Mouse (Mus musculus) kidney, postnatal 14 days (tissue): ENCODE results near the gene Ptpro.

Experiments
- DNase-seq: peaks from one replicate; pipeline ENCODE4 v3.0.0; 2022; ENCODE audit warnings: mixed read lengths

Gene Ptpro

DNA sequence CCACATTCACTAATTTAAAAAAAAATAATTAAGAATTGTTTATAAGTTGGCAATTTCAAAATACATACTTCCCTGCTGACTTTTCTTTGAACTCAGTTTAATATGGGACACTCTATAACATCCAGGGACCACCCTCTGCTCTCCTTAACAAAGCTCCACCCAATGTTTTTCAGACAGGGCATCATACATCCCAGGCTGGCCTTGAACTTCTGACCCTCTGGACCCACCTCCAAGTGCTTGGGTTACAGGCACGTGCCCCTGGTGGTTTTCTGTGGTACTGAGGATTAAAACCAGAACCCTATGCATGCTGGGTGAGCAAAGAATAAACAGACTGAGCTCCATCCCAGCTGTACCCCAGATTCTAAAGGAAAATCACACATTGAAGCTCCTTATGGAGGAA lies 251.9 kb downstream of the Ptpro start:
- no peak for DNase-seq

DNA sequence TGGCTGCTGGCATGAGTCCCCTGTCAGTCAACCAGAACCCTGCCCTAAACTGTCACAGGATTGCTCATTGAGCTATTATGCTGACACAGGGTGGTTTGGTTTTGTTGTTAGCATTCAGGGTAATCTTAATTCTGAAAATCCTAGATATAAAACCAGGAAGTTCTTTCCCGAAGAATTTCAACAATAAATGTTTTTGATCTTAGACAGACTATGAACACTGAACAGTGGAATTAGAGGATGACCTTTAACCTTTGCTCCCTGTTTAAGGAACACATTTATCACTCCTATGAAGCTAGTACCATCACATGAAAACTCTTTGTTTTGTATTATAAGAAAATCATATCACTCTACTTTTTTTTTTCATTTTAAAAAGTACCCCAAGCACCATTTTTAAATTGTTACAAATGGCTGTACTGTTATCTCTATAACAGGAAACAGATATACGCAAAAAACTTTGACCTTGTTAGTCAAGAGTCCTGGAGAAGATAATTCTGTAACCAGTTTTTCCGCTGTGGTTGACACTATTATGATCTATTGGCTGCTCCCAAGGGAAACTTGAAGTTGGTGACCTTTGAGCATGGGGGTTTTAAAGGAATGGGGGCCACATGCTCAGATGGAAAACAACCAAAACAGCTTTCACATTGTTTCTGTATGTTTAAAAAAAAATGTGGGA lies 253.6 kb downstream of the Ptpro start:
- no peak for DNase-seq

DNA sequence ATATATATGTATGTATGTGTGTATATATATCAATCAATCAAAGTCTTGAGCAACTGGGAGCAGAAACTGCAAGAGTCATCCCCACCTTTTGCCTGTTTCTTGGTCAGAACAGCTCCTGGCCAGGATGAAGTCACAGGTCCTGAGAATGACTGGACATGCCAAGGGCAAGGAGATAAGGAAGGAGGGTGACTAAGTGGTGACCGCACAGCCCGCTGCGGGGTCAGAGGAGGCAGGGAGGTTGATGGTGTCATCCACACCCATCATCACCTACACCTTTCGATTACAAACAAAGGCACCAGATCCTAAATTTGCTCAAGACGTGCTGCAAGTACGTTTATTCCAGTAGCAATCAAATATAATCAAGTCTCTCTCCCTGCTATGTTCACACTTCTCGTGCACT lies 254.4 kb downstream of the Ptpro start:
- DNase-seq, result no peak

DNA sequence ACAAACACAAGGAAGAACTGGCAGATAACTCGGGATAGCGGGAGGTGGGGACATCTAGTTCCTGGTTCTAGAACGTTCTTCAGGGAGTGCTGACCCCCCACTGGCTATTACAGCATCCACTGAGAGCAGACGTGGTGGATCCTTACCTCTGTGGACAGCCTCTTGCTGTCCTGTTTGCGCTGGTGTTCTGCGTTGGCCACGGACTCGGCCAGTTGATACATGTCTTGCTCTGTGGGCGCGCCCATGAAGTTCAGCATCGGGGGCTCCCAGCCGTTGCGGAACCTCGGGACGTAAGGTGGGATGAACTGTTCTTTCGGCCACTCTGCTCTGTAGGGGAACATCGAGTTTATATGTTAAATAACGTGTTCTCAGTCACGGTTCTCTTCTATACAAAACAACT lies 256.8 kb downstream of the Ptpro start:
- DNase-seq, result no peak

DNA sequence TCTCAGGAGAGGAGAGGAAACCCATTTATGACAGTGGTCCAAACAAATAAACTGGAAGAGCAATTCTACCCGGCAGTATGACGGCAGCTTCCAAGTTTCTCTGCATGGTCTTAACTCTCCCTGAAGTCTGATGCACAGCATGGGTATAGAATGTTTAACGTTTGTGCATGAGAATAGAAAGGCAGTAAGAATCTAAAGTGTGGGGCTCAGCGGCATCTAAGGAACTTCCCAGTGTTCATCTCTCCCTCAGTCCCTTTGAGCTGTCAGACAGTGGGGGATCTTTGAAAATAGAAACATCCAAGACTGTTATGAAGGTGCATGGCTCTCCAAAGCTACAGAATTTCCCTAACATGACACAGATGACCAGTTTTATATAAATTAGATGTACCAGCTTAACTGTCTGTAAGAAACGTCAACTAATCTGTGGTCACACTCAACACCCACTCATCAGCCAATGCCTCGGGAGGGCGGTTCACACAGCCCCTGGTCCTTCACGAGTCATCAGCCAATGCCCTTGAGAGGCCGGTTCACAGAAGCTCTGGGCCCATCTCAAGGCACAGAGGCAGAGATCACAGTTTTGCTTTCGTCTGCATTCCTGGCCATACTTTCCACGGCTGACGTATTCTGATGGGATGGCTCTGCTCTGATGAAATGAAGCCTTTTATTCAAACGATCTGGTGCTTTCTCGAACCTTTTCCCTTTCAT lies 257.4 kb downstream of the Ptpro start:
- no peak for DNase-seq

DNA sequence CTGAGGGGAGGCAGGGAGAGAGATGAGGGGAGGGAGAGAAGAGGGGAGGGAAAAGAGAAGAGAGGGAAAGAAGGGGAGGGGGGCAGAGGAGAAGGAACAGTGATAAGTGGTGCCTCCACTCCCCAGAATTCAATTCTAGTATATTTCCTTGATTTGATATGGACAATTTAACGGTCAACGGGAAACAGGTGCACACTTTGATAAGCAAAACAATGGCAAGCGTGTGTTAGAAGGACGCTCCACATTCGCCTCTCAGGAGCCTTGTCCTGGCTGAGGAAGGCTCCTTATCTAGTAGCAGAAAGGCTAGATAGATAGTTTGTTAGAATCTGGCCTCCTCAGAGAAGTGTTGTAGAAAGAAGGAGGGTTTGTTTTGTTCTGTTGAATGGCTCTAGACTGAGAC lies 260.6 kb downstream of the Ptpro start:
- DNase-seq, result no peak
